Mouse (Mus musculus) layer of hippocampus, adult 8-10 months (tissue): ENCODE measurements around the gene Xlr. TPM values are rescaled to one million over a fixed set of nuclear protein-coding genes. Genes with fewer than 3 reads are reported as not detected.
"Not testable (repeated sequence)": the region's sequence is repeated elsewhere in the genome, so short reads cannot be mapped to it uniquely, and the experiment has no call there.

Experiments
- DNase-seq, 2 experiments: peaks; one replicate each; pipeline ENCODE4 v3.0.0; 2022; ENCODE audit warnings: low spot score in 2 of 2
- total RNA-seq, 4 experiments: library from RNA; stranded (reverse); gene quantifications; 2 replicates each; pipeline ENCODE4 v1.2.4; 2022

Xlr gene
- 1 to 10 TPM in 3 of 4 experiments, under 1 TPM in 1; 0.68 to 6.2 (median 3.2) TPM for total RNA-seq

DNA sequence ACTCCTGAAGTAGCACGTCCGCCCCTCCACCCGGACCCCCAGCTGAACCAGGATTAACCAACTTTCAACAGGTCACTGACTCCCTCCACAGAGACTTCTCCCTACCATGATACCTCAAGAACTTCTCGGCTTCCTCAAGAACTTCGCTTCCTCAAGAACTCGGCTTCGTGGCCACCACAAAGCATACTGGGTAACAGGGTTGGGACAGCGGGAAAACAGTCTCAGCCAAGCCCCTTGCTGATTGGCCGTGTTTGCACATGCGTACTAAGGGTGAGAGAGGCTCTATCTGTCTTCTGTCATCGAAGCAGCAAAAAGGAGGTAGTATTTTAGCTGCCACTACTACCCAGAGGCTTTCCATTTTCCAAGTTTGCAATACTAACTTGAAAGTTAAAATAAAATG, at the start of gene Xlr:
Gene Xlr (minus strand): TSS at position 188 of the 400 bp plus-strand sequence.
- DNase-seq = not testable (repeated sequence)

DNA sequence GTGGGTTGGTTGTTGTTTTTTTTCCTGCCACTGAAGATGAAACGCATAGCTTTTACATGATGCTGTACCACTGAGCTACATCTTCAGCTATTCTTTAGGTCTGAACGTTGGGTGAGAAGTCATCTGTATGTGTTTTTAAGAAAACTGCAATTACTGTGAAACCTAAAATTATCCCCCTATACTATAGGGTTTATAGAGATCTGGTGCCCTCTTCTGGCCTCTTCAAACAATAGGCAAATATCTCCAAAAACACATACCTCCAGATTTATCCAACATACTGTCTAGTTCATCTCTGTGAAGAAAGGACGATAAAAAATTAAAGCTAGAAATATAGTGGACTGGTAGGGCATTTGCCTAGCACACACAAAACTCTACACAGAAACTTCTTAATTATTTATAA, 1.6 kb upstream of the Xlr start:
- DNase-seq = no peak

DNA sequence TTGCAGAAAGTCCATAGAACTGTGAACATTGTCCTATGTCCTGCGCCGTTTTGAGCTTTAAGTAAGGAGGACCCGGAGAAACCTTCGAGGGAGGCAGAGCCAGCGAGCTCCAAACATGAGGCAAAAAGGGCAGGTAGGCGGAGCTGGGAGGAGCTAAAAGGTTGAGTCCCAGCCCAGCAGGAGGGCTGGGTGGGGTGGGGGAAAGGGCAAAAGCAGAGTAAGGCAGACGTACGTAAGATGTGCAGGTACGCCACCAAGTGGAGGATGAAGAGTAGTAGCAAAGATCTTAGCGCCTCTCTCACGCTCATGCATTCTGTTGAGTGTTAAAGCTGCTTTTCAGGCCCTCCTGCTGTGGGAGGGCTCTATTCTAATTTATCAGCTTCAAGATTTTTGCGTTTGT, 21.2 kb downstream of the Xlr start, which contains the start of gene Zfp36l3:
Gene Zfp36l3 (minus strand): TSS at position 119 of the 400 bp plus-strand sequence.
- no peak for DNase-seq

DNA sequence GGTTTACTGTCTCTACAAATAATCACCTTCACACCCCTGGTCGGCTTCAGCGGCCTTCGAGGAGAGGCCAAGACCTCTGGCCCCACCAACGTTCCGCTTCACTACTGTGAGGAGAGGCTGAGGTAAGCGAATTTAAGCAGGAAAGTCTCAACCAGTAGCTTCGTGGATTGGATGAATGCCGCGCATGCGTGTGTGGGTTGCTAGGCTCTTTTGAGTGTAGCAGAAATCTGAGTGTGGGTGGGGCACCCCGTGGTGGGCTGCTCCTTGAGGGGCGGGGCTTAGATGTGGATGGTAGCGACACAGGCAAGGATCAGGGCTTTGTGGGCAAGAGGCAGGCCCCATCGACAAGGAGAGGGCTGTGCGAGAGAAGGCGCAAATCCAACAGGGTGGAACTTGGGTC, 39.8 kb downstream of the Xlr start, which contains the start of gene 1700013H16Rik:
Gene 1700013H16Rik (minus strand): TSS at position 96 of the 400 bp plus-strand sequence.
- no peak for DNase-seq

DNA sequence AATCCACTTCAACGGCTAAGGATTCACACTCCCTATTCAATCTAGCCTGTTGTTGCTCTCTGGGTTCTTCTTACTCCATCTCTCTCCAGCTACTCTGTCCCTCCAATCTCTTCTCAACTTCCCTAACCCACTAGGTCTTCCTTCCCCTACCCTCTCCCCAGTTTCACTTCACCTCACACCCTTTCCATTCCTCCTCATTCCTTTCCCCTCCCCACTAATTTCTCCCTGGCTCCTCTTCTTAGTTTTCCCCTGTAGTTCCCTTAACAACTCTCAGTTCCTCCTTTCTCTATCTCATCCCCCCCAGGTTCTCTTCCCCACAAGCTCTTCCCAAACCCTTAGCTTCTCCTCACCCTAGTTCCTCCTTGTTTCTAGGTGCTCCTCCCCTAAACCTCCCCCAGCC, 44.7 kb downstream of the Xlr start:
- DNase-seq = no peak

DNA sequence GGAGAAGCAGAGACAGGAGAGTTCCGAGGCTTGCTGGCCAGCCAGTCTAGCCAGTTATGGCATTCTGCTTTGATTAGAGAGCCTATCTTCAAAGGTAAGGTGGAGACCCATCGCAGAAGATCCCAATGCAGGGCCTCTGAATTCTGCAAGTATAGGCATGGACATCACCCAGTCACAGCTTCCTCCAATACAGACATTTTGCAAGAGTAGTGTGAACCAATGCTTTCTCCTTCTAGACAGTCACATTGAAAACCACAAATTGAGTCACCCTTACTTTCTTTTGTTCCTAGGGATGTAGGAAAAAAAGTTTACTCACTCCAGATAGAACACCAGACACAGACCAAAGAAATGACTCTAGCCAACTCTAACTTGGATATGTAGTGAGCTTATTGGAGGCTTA, 68.5 kb downstream of the Xlr start:
- DNase-seq = no peak

Other genes starting within 250 kb of the Xlr start
- gene Rtl8c, start 189.7 kb downstream of the Xlr start, total RNA-seq = 100 to 1,000 TPM; 174 to 229 (median 190) TPM
- not detected for gene Gm14597, start 188.7 kb downstream of the Xlr start, total RNA-seq
- gene Rtl8a, start 154.0 kb downstream of the Xlr start, total RNA-seq = 100 to 1,000 TPM; 171 to 286 (median 234) TPM
- gene Rtl8b, start 127.3 kb downstream of the Xlr start, total RNA-seq = 100 to 1,000 TPM; 166 to 180 (median 174) TPM
- under 1 TPM in 2 of 4 experiments, not detected in 2; 0.23 to 0.30 TPM for gene 4930502E18Rik, start 72.9 kb downstream of the Xlr start, total RNA-seq
- not detected for gene 1700013H16Rik, start 39.9 kb downstream of the Xlr start, total RNA-seq
- not detected for gene Zfp36l3, start 21.3 kb downstream of the Xlr start, total RNA-seq